Mouse (Mus musculus) forebrain, embryonic 15.5 days (tissue): Measurements from ENCODE around the gene Hibch. TPM values are rescaled to one million over a fixed set of nuclear protein-coding genes. Genes with fewer than 3 reads are reported as not detected.
"Not testable (repeated sequence)": the region's sequence is repeated elsewhere in the genome, so short reads cannot be mapped to it uniquely, and the experiment has no call there.

Source experiments
- ATAC-seq: fragments of 200-750 bp; cut with Nextera tagmentation; replicated peaks from 2 replicates; pipeline ENCODE4 v1.8.0; 2017; ENCODE audit warnings: mild to moderate bottlenecking, moderate TSS enrichment, moderate library complexity
- H3K27ac ChIP-seq: fragments of 300-500 bp; sonication (generic); replicated peaks from 2 replicates; pipeline ENCODE4 v1.5.1; 2015; ENCODE audit warnings: mild to moderate bottlenecking, inconsistent platforms
- H3K27me3 ChIP-seq: fragments of 300-500 bp; sonication (generic); 2 replicates; pipeline ENCODE4 v1.6.1; 2015; ENCODE audit warnings: inconsistent platforms
- H3K36me3 ChIP-seq: fragments of 300-500 bp; sonication (generic); 2 replicates; pipeline ENCODE4 v1.6.1; 2015; ENCODE audit warnings: mild to moderate bottlenecking, inconsistent platforms
- H3K4me1 ChIP-seq: fragments of 300-500 bp; sonication (generic); 2 replicates; pipeline ENCODE4 v1.6.1; 2015; ENCODE audit warnings: inconsistent platforms
- H3K4me2 ChIP-seq: fragments of 300-500 bp; sonication (generic); replicated peaks from 2 replicates; pipeline ENCODE4 v1.6.1; 2015; ENCODE audit warnings: mild to moderate bottlenecking, inconsistent platforms
- H3K4me3 ChIP-seq: fragments of 300-500 bp; sonication (generic); 2 replicates; pipeline ENCODE4 v1.5.1; 2015; ENCODE audit warnings: mild to moderate bottlenecking, inconsistent platforms
- H3K9ac ChIP-seq: fragments of 300-500 bp; sonication (generic); replicated peaks from 2 replicates; pipeline ENCODE4 v1.6.1; 2015; ENCODE audit warnings: mild to moderate bottlenecking, inconsistent platforms
- H3K9me3 ChIP-seq: fragments of 300-500 bp; sonication (generic); 2 replicates; pipeline ENCODE4 v1.6.1; 2016; ENCODE audit warnings: inconsistent platforms
- WGBS: fragments of 180-500 bp; shearing (Covaris S2); methylation state at CpG from one replicate; pipeline ENCODE4 v1.1.7; 2015; ENCODE audit warnings: mixed read lengths; 5-methylcytosine and 5-hydroxymethylcytosine counted together
- polyA plus RNA-seq: library from polyadenylated mRNA; unstranded; fragments of >200 nt; fragmentation: Nextera tagmentation; extraction: Ambion mirVana; gene quantifications from 2 replicates; pipeline ENCODE4 v1.2.1, GENCODE M21; 2015

Hibch gene
- polyA plus RNA-seq, 1 experiment from 2014 or later, result 21.4 TPM

GRCm38 (mm10) chr1:52918897-52919296 lies 74.2 kb downstream of the Hibch start:
- H3K36me3 ChIP-seq, result not testable (repeated sequence)

GRCm38 (mm10) chr1:52924482-52924881 lies 79.8 kb downstream of the Hibch start:
- not testable (repeated sequence) for H3K9ac ChIP-seq, H3K4me1 ChIP-seq, H3K36me3 ChIP-seq, H3K4me2 ChIP-seq, H3K9me3 ChIP-seq, H3K4me3 ChIP-seq, ATAC-seq, H3K27me3 ChIP-seq, H3K27ac ChIP-seq
- 100% methylated on average over 1 of the region's 1 CpGs for WGBS

More at GRCm38 (mm10) chr1:52918897-52919296, 74.2 kb downstream of the Hibch start:
- not testable (repeated sequence) for H3K27ac ChIP-seq, H3K27me3 ChIP-seq, H3K4me2 ChIP-seq, H3K9me3 ChIP-seq, H3K4me1 ChIP-seq, ATAC-seq, H3K4me3 ChIP-seq, H3K9ac ChIP-seq

DNA sequence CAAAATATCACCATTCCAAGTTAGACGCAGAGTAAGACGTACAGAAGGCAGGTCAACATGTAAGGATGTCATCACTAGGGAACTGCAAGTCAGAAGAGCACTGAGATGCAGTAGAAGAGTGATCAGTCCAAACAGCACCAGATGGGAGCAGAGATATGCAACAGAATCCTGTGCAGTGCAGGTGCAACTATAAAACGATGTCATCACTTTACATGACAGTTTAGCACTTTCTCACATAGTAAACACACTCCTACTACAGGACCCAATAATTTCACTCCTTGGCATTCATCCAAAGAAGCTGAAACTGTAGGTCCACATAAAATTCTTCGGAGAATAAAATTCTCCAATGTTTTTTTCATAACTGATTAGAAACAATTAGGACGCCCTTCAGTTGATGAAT lies 89.8 kb downstream of the Hibch start:
- WGBS, result 90% methylated on average over 5 of the region's 5 CpGs
- Histone ChIP-seq H3K27me3 (no peaks in the 10 kb centered on the region), H3K4me1 (no peaks in the 10 kb centered on the region), H3K9me3 (0 out of 2 replicates have a peak, but pooled peaks cover 3% of the 10 kb centered on the region), H3K9ac (no peak overlapping the region), H3K36me3 (no peaks in the 10 kb centered on the region), H3K27ac (no peak overlapping the region), H3K4me3 (no peak overlapping the region), H3K4me2 (no peak overlapping the region)
- no peak for ATAC-seq

- WGBS, result 100% methylated on average over 1 of the region's 1 CpGs
Observed at GRCm38 (mm10) chr1:52939021-52939420, 94.3 kb downstream of the Hibch start.

GRCm38 (mm10) chr1:52947895-52948294 lies 103.2 kb downstream of the Hibch start:
- H3K9me3 ChIP-seq, result no peaks in the 10 kb centered on the region
- ATAC-seq, result no peak
- no peak overlapping the region for H3K9ac ChIP-seq
- no peaks in the 10 kb centered on the region for H3K27me3 ChIP-seq
- WGBS, result 81% methylated on average over 5 of the region's 5 CpGs
- H3K36me3 ChIP-seq, result no peaks in the 10 kb centered on the region
- H3K4me2 ChIP-seq, result no peak overlapping the region
- no peak overlapping the region for H3K4me3 ChIP-seq
- H3K27ac ChIP-seq, result no peak overlapping the region
- peaks cover 12% of the 10 kb centered on the region for H3K4me1 ChIP-seq

More at GRCm38 (mm10) chr1:52939021-52939420, 94.3 kb downstream of the Hibch start:
- no peak overlapping the region for H3K9ac ChIP-seq
- ATAC-seq, result no peak
- no peak overlapping the region for H3K27ac ChIP-seq
- H3K4me2 ChIP-seq, result no peak overlapping the region
- no peaks in the 10 kb centered on the region for H3K27me3 ChIP-seq
- H3K36me3 ChIP-seq, result no peaks in the 10 kb centered on the region
- 0 out of 2 replicates have a peak, but pooled peaks cover 3% of the 10 kb centered on the region for H3K9me3 ChIP-seq
- no peaks in the 10 kb centered on the region for H3K4me1 ChIP-seq
- H3K4me3 ChIP-seq, result no peak overlapping the region

GRCm38 (mm10) chr1:52951146-52951868 lies 106.6 kb downstream of the Hibch start:
- Histone ChIP-seq H3K9ac (no peak overlapping the region), H3K27me3 (no peaks in the 10 kb centered on the region), H3K4me1 (peaks cover 19% of the 10 kb centered on the region), H3K36me3 (no peaks in the 10 kb centered on the region), H3K27ac (no peak overlapping the region), H3K4me3 (no peak overlapping the region), H3K4me2 (peak overlapping the region; percentile 93), H3K9me3 (no peaks in the 10 kb centered on the region)
- no peak for ATAC-seq
- WGBS, result 54% methylated on average over 5 of the region's 5 CpGs

DNA sequence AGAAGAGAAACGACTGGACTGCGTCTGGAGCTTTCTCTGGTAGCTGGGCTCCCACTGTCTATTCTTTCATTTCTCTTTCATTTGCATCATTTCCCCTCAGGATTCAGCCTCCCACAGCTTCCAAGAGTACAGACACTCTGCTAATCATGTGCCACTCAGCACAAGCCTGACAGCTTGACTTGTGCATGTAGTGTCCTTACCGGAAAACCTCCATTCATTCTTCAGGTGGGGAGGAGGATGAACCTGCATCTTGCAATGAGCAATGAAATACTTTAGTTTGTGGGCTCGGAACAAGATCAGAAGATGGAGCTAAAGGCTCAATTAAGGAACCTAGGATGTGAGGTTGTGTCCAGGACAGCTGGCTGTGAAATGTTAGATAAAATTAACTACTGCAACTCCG lies 107.4 kb downstream of the Hibch start:
- peak; percentile 51 for ATAC-seq
- Histone ChIP-seq H3K4me1 (peaks cover 19% of the 10 kb centered on the region), H3K4me3 (peak overlapping the region; percentile 51), H3K9ac (peak overlapping the region; percentile 52), H3K27ac (no peak overlapping the region), H3K9me3 (no peaks in the 10 kb centered on the region), H3K27me3 (no peaks in the 10 kb centered on the region), H3K4me2 (peak overlapping the region; percentile 93), H3K36me3 (no peaks in the 10 kb centered on the region)
- WGBS, result 3% methylated on average over 5 of the region's 5 CpGs

DNA sequence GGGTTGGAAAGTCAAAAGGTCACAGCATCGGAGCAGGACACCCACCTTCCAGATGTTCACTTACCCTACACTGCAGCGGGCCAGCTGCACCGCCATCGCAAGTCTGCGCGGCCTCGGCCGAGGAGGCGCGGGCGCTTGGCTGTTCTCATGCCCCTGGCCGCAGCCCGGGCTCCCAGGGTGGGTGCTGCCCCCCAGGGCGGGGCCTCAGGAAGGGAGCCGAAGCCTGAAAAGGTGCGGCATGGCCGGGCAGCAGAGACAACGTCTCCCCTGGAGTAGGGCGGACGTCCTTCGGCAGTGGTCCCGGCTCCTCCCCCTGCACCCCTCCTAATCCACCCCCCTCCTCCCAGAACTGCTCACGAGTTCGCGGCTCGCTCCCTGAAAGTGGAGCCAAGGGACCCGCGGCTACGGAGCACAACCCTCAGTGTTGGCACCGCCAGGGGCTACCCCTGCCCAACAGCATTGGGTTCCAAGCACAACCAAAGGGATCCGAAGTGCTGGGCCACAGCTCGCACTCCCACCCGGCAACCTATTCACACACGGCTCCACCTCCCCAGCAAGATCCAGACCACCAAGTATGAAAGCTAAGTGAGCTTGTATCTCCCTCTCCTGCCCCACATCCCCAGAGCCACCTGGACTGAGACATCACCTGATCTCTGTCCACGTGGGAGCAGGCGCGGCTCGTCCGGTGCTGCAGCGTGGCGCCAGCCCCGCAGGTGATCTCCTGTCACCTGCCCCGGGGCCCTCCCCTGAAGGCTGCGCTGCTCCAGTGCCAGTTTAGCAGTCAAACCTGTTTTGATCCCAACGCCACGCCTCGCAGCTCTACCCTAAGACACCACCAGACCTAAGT lies 108.0 kb downstream of the Hibch start:
- Histone ChIP-seq H3K36me3 (no peaks in the 10 kb centered on the region), H3K4me1 (peaks cover 19% of the 10 kb centered on the region), H3K4me2 (peak overlapping the region; percentile 93), H3K9ac (peak overlapping the region; percentile 52), H3K27me3 (no peaks in the 10 kb centered on the region), H3K27ac (no peak overlapping the region), H3K9me3 (no peaks in the 10 kb centered on the region), H3K4me3 (peak overlapping the region; percentile 51)
- WGBS, result under 1% methylated on average over 46 of the region's 47 CpGs
- peak; percentile 84 for ATAC-seq

GRCm38 (mm10) chr1:52953548-52953947 lies 108.8 kb downstream of the Hibch start:
- H3K4me1 ChIP-seq, result peaks cover 19% of the 10 kb centered on the region
- ATAC-seq, result no peak
- H3K9me3 ChIP-seq, result no peaks in the 10 kb centered on the region
- 14% methylated on average over 4 of the region's 4 CpGs for WGBS
- H3K27me3 ChIP-seq, result no peaks in the 10 kb centered on the region
- no peak overlapping the region for H3K9ac ChIP-seq
- no peaks in the 10 kb centered on the region for H3K36me3 ChIP-seq
- peak overlapping the region; percentile 51 for H3K4me3 ChIP-seq
- H3K27ac ChIP-seq, result no peak overlapping the region
- peak overlapping the region; percentile 93 for H3K4me2 ChIP-seq

DNA sequence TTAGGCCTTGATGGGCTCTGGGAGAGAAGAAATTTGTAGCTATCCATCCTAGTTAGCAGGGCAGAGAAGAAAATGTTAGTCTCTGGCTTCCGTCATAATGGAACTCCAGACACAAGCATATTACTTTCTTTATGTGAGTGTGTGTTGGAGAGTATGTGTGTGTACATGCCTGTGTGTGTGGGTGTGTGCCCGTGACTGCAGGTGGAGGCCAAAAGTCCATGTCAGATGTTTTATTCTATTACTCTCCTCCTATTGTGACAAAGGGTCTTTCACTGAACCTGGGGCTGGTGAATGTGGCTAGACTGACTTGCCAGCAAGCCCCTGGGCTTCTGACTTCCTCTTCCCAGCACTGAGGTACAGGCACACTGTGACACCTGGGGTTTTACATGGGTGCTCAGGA lies 109.7 kb downstream of the Hibch start:
- ATAC-seq, result no peak
- H3K9ac ChIP-seq, result no peak overlapping the region
- no peaks in the 10 kb centered on the region for H3K36me3 ChIP-seq
- no peaks in the 10 kb centered on the region for H3K9me3 ChIP-seq
- no peak overlapping the region for H3K4me3 ChIP-seq
- H3K27ac ChIP-seq, result no peak overlapping the region
- H3K4me1 ChIP-seq, result peaks cover 19% of the 10 kb centered on the region
- WGBS, result 80% methylated on average over 2 of the region's 2 CpGs
- no peak overlapping the region for H3K4me2 ChIP-seq
- H3K27me3 ChIP-seq, result no peaks in the 10 kb centered on the region

DNA sequence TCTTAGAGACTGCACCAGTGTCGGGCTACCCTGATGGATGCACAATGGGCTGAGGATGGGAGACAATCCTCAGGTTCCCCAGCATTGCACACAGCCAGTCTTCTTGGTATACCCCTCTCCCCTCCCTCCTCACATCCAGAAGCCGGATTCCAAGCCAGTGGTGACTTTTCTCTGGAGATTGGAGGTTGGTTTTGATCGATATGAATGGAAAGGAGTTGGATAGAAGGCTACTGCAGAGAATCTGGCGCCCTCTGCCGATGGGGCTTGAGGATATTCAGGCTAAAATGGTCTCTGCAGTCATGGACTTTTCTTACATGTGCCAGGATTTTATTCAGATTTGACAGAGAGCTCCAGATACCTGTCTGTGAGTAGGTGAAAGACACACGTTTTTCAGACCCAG lies 110.4 kb downstream of the Hibch start:
- Histone ChIP-seq H3K36me3 (no peaks in the 10 kb centered on the region), H3K4me2 (no peak overlapping the region), H3K4me1 (peaks cover 19% of the 10 kb centered on the region), H3K4me3 (no peak overlapping the region), H3K27me3 (no peaks in the 10 kb centered on the region), H3K9ac (no peak overlapping the region), H3K27ac (no peak overlapping the region), H3K9me3 (no peaks in the 10 kb centered on the region)
- no peak for ATAC-seq
- WGBS, result 39% methylated on average over 6 of the region's 6 CpGs

- Histone ChIP-seq H3K4me3 (no peak overlapping the region), H3K4me1 (peaks cover 18% of the 10 kb centered on the region), H3K27ac (no peak overlapping the region), H3K9ac (no peak overlapping the region), H3K4me2 (no peak overlapping the region), H3K36me3 (no peaks in the 10 kb centered on the region), H3K27me3 (no peaks in the 10 kb centered on the region), H3K9me3 (no peaks in the 10 kb centered on the region)
- WGBS, result 55% methylated on average over 4 of the region's 4 CpGs
- ATAC-seq, result no peak
Observed at GRCm38 (mm10) chr1:52956746-52957145, 112.0 kb downstream of the Hibch start.
